Mouse (Mus musculus) forebrain, postnatal 0 days (tissue): ENCODE measurements at regions not wholly inside any gene's neighbourhood (a gene's known extent, or its start where the extent isn't known, plus 50 kb on each side); places are given as distances from the start of the nearest gene placed in this dataset.

ENCODE experiments used
- ATAC-seq: fragments of 200-750 bp; cut with Nextera tagmentation; 2 replicates; pipeline ENCODE4 v1.8.0; 2017; ENCODE audit warnings: mild to moderate bottlenecking, moderate library complexity
- DNase-seq: peaks from one replicate; pipeline ENCODE4 v3.0.0-alpha.2; 2015
- H3K27ac ChIP-seq: fragments of 300-500 bp; sonication (generic); 2 replicates; pipeline ENCODE4 v1.5.1; 2014; ENCODE audit warnings: low read depth, mild to moderate bottlenecking, antibody characterized with exemption, low read length, moderate library complexity, mixed read lengths
- H3K27me3 ChIP-seq: fragments of 300-500 bp; sonication (generic); 2 replicates; pipeline ENCODE4 v1.6.1; 2014; ENCODE audit warnings: mild to moderate bottlenecking, low read length, mixed read lengths; ENCODE audit not compliant: insufficient read depth
- H3K36me3 ChIP-seq: fragments of 300-500 bp; sonication (generic); 2 replicates; pipeline ENCODE4 v1.6.1; 2014; ENCODE audit warnings: mild to moderate bottlenecking, moderate library complexity; ENCODE audit not compliant: insufficient read depth
- H3K4me1 ChIP-seq: fragments of 300-500 bp; sonication (generic); 2 replicates; pipeline ENCODE4 v1.6.1; 2014; ENCODE audit warnings: antibody characterized with exemption; ENCODE audit not compliant: insufficient read depth
- H3K4me2 ChIP-seq: fragments of 300-500 bp; sonication (generic); 2 replicates; pipeline ENCODE4 v1.6.1; 2014; ENCODE audit warnings: low read depth, mild to moderate bottlenecking, moderate library complexity
- H3K4me3 ChIP-seq: fragments of 300-500 bp; sonication (generic); 2 replicates; pipeline ENCODE4 v1.5.1; 2014; ENCODE audit warnings: low read depth, low read length, mixed read lengths
- H3K9ac ChIP-seq: fragments of 300-500 bp; sonication (generic); 2 replicates; pipeline ENCODE4 v1.6.1; 2014; ENCODE audit warnings: mild to moderate bottlenecking
- H3K9me3 ChIP-seq: fragments of 300-500 bp; sonication (generic); 2 replicates; pipeline ENCODE4 v1.6.1; 2016; ENCODE audit warnings: low read length
- CTCF ChIP-seq: sonication (generic); IDR thresholded peaks from 2 replicates; pipeline ENCODE4 v1.5.1; 2016; ENCODE audit warnings: antibody characterized with exemption, control low read depth, low read depth
- WGBS: fragments of 180-500 bp; shearing (Covaris S2); extraction: QIAGEN DNeasy Blood & Tissue Kit; methylation state at CpG from one replicate; pipeline ENCODE4 v1.1.7; 2014; 5-methylcytosine and 5-hydroxymethylcytosine counted together

DNA sequence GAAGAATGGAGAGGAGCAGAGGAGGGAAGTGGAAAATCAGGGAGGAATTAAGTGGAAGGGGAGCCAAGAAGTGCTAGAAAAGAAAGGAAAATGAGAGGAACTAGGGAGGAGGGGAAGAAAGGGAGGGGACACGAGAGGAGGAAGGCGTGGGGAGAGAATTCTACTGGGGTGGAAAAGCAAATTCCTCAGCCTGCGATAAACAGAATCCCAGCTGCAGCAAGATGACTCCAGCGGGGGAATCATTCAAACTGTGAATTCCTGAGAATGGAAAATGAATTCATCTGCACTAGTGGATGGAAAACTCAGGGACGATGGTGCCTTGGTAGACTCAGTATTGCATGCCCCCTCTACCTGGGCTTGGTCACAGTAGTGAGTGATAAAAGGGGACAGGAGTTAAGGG, 322.6 kb downstream of the Bcor start:
- Histone ChIP-seq H3K36me3 (no peaks in the 10 kb centered on the region), H3K4me1 (no peaks in the 10 kb centered on the region), H3K9me3 (no peaks in the 10 kb centered on the region), H3K4me3 (no peak overlapping the region), H3K4me2 (no peak overlapping the region), H3K9ac (no peak overlapping the region), H3K27me3 (no peaks in the 10 kb centered on the region), H3K27ac (no peak overlapping the region)
- DNase-seq (no peak), ATAC-seq (no peak)
- no peak for TF ChIP-seq CTCF
- 63% methylated on average over 5 of the region's 5 CpGs for WGBS

DNA sequence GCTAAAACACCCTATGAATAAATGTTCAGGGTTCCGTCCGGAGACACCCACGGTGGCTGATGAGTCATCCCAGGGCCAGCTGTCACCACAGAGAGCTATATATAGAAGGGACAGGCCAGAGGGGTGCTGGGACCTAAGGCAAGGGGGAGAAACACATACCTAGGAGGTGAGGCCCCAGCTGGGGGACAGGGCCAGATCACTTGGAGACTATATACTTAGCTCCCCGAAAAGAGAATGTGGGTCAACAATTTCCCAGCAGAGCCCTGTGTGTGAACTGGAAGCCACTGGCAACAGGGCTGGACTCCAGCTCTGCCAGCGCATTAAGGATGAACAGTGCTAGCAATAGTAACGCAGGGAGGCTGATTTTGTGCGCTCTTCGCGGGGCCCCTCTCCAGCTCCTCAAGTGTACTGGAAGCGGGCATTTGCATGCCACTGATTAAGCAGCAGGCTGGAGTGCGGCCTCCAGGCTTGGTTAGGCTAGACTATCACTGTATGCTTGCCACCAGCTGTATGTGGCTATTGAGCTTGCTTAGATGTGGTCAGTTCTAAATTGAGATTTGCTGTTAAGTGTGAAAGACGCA, 320.4 kb downstream of the Bcor start:
- Histone ChIP-seq H3K4me2 (no peak overlapping the region), H3K9ac (no peak overlapping the region), H3K27me3 (no peaks in the 10 kb centered on the region), H3K4me3 (no peak overlapping the region), H3K4me1 (no peaks in the 10 kb centered on the region), H3K36me3 (no peaks in the 10 kb centered on the region), H3K9me3 (no peaks in the 10 kb centered on the region), H3K27ac (no peak overlapping the region)
- ATAC-seq, result peak; percentile 16; the same call in 1 of the 2 replicates
- DNase-seq, result no peak
- no peak for TF ChIP-seq CTCF
- 49% methylated on average over 12 of the region's 12 CpGs for WGBS

DNA sequence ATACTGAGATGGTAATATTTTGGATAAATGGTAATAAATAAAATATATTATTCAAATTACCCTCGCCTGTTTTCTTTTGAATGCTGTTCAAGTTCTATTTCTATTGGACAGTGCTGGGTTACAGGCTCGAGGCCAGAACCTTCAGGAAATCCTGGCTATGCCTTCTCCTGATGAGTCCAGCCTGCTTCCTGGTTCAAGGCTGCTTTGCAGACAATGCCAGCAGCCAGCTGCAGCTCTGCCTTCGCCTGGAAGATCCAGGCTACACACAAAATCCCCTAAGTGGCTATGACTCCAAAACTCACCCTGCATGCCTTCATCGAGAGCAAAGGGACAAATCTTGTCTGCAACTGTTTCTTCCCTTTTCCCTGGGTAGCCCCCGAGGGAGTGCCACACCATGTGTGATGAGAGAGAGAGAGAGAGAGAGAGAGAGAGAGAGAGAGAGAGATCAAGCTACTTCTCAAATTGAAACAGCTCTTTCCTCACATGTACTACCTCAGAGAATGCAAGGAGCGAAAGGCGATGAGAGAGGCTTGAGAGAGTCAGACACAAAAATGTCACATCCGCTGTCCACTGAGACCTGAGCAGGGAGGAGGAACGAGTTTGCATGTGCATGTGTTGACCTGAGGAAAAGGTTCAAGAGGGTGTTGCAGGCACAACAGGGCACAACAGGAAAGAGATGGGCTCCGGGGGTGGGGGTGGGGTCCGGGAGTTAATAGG, 319.7 kb downstream of the Bcor start:
- no peak for ATAC-seq
- Histone ChIP-seq H3K4me3 (no peak overlapping the region), H3K9me3 (no peaks in the 10 kb centered on the region), H3K36me3 (no peaks in the 10 kb centered on the region), H3K9ac (no peak overlapping the region), H3K4me1 (no peaks in the 10 kb centered on the region), H3K27ac (no peak overlapping the region), H3K27me3 (no peaks in the 10 kb centered on the region), H3K4me2 (no peak overlapping the region)
- WGBS, result 61% methylated on average over 11 of the region's 11 CpGs
- TF ChIP-seq CTCF, result no peak
- DNase-seq, result no peak

DNA sequence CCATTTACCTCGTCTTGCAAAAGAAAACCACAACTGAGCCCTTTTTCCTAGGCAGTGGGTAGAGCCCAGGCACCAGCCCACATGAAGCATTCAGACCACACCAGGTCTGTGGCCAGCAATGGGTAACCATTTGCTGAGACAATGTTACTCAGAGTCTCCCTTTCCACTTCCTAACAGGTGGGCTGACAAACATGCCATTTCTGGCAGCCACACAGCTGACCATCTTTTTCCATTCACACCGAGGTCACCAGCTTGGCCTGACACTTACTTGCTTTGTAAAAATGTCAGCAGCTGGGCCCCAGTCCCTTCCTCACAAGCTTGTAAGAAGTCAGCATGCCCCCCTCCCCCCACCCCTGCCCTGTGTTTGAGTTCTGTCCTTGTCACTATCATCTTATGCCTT, 314.6 kb downstream of the Bcor start:
- no peak overlapping the region for H3K4me3 ChIP-seq
- no peaks in the 10 kb centered on the region for H3K4me1 ChIP-seq
- TF ChIP-seq CTCF, result no peak
- H3K4me2 ChIP-seq, result no peak overlapping the region
- no peak for DNase-seq
- H3K9me3 ChIP-seq, result no peaks in the 10 kb centered on the region
- no peaks in the 10 kb centered on the region for H3K27me3 ChIP-seq
- 70% methylated on average over 2 of the region's 2 CpGs for WGBS
- no peak overlapping the region for H3K27ac ChIP-seq
- no peak for ATAC-seq
- no peaks in the 10 kb centered on the region for H3K36me3 ChIP-seq
- H3K9ac ChIP-seq, result no peak overlapping the region

DNA sequence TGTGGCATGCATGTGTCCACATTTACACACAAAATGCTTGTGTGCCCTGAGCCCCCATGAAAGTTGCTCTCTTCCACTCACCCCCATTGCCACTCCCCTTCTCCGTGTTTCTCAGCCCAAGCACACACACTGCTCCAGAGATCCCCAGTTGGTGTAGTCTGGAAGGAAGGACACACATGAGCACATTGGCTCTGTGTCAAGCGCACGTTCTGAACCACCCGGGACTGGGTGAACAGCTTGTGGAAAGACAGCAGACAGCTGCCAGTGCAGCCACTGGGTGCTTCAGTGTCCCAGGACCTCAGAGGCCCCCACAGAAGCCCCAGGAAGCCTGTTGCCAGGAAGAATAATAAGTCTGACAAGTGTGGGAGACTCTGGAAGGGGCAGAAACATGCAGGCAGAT, 304.2 kb downstream of the Bcor start:
- ATAC-seq, result no peak
- Histone ChIP-seq H3K36me3 (no peaks in the 10 kb centered on the region), H3K4me2 (no peak overlapping the region), H3K27me3 (no peaks in the 10 kb centered on the region), H3K27ac (no peak overlapping the region), H3K4me1 (no peaks in the 10 kb centered on the region), H3K9ac (no peak overlapping the region), H3K4me3 (no peak overlapping the region), H3K9me3 (no peaks in the 10 kb centered on the region)
- DNase-seq, result no peak
- 60% methylated on average over 4 of the region's 4 CpGs for WGBS
- TF ChIP-seq CTCF, result no peak

DNA sequence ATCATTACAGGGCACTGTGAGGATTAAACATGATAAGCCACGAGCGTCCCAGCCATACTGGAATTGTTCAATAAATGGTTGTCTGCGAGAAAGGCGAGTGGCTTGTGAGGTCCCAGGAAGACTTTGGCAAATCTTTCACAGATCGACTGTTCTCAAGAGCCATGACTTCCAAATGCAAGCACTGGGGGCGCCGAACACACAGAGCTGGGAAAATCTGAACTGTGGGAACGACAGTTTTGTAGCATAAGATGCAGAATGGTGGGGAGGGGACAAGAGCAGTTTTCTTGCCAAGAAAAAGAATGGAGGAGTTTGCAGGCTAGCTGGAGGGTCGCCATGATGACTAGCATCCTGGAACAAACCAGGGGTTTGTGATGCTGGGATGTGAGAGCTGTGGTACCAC, 300.8 kb downstream of the Bcor start:
- Histone ChIP-seq H3K4me2 (no peak overlapping the region), H3K9ac (no peak overlapping the region), H3K9me3 (no peaks in the 10 kb centered on the region), H3K4me3 (no peak overlapping the region), H3K4me1 (peaks cover 3% of the 10 kb centered on the region; the same call in 1 of the 2 replicates), H3K27me3 (no peaks in the 10 kb centered on the region), H3K27ac (no peak overlapping the region), H3K36me3 (no peaks in the 10 kb centered on the region)
- ATAC-seq (0 out of 2 replicates have a peak, but pooled peaks have one; percentile 29), DNase-seq (peak; percentile 50)
- 48% methylated on average over 9 of the region's 9 CpGs for WGBS
- peak; percentile 57 for TF ChIP-seq CTCF

DNA sequence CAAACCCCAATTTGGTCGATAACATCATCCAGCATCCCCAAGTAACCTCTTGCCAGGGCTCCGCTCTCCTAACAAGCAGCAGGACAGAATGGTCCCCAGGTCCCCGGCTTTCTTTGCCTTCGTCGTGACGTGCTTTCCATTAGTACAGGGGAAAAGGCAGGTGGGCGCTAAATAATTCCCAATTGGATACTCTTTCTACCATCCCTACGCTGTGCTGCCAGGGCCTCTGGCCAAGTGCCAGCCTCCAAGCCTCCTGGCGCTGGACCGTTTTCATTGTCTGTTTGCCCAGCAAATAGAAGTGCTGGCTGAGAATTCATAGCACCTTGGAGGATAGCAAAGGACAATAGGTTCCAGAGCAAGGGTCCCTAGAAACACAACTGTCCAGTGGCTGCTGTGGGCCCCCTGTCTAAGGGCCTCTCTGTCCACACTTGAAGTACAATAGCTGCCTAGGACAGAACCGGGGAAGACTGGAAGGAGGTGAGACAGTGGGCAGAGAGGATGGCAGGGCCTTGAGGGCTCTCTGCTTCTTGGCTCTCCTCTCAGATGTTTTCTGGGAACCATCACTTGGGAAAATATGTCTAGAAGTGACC, 298.9 kb downstream of the Bcor start:
- Histone ChIP-seq H3K9ac (no peak overlapping the region), H3K4me2 (no peak overlapping the region), H3K4me3 (no peak overlapping the region), H3K4me1 (peaks cover 3% of the 10 kb centered on the region; the same call in 1 of the 2 replicates), H3K9me3 (no peaks in the 10 kb centered on the region), H3K27ac (no peak overlapping the region), H3K27me3 (no peaks in the 10 kb centered on the region), H3K36me3 (no peaks in the 10 kb centered on the region)
- 39% methylated on average over 11 of the region's 11 CpGs for WGBS
- TF ChIP-seq CTCF, result no peak
- peak; percentile 13 for DNase-seq
- ATAC-seq, result no peak
